19 mouse cellular contexts compared by ENCODE assay signal in genomic region chr7:125987117-125987516, GRCm38 (mm10).
"Had no signal": no experiment of that assay in that cellular context is flagged by ENCODE, and none has a peak within 500 bp of the region (broad histone marks: within the 10 kb centered on the region; RNA-seq: fewer than 3 reads in every experiment).

No protein-coding gene starts in this region.

- H3K4me2 ChIP-seq: limb, embryonic 12.5 days; limb, embryonic 15.5 days; liver, embryonic 11.5 days; lung, embryonic 14.5 days; neural tube, embryonic 13.5 days; stomach, embryonic 15.5 days had no signal

- H3K27ac ChIP-seq: limb, embryonic 12.5 days; limb, embryonic 15.5 days; liver, embryonic 14.5 days; macrophage; neural tube, embryonic 13.5 days; stomach, embryonic 15.5 days had no signal

- ATAC-seq: liver, postnatal 0 days; lung, postnatal 0 days had no signal

- H3K9ac ChIP-seq: limb, embryonic 12.5 days; limb, embryonic 15.5 days; liver, embryonic 14.5 days; liver, postnatal 0 days; lung, embryonic 14.5 days; neural tube, embryonic 13.5 days; stomach, embryonic 15.5 days had no signal

- H3K4me3 ChIP-seq: limb, embryonic 12.5 days; limb, embryonic 15.5 days; myocyte; neural tube, embryonic 13.5 days; stomach, embryonic 15.5 days had no signal

- H3K9me3 ChIP-seq: limb, embryonic 12.5 days; limb, embryonic 15.5 days; neural tube, embryonic 13.5 days; stomach, embryonic 15.5 days had no signal

- H3K27me3 ChIP-seq: limb, embryonic 12.5 days; limb, embryonic 15.5 days; neural tube, embryonic 13.5 days; stomach, embryonic 15.5 days had no signal

- H3K4me1 ChIP-seq: limb, embryonic 15.5 days; stomach, embryonic 15.5 days had no signal

- H3K36me3 ChIP-seq: limb, embryonic 12.5 days; limb, embryonic 15.5 days; neural tube, embryonic 13.5 days; stomach, embryonic 15.5 days had no signal

- DNase-seq: kidney, postnatal 14 days; kidney, postnatal 4 days; left cerebral cortex, postnatal 4 days; liver, postnatal 0 days; lung, embryonic 14.5 days; midbrain, embryonic 14.5 days; retina, postnatal 1 day; right cerebral cortex, postnatal 25 days; spleen, adult 18-20 months; thymus, postnatal 25 days had no signal
